Mouse (Mus musculus) olfactory bulb, adult 2 months (tissue): ENCODE measurements at regions not wholly inside any gene's neighbourhood (a gene's known extent, or its start where the extent isn't known, plus 50 kb on each side); places are given as distances from the start of the nearest gene placed in this dataset.

Experiments
- CTCF ChIP-seq: fragments of 200-500 bp; IDR thresholded peaks from 2 replicates; pipeline ENCODE4 v1.5.1; 2012; ENCODE audit warnings: low read depth, mild to moderate bottlenecking, low read length, moderate library complexity; ENCODE audit not compliant: insufficient read depth
- POLR2A ChIP-seq: fragments of 200-500 bp; IDR thresholded peaks from 2 replicates; pipeline ENCODE4 v1.6.1; 2012; ENCODE audit warnings: mild to moderate bottlenecking, low read depth, low read length, moderate library complexity; ENCODE audit not compliant: insufficient read depth

DNA sequence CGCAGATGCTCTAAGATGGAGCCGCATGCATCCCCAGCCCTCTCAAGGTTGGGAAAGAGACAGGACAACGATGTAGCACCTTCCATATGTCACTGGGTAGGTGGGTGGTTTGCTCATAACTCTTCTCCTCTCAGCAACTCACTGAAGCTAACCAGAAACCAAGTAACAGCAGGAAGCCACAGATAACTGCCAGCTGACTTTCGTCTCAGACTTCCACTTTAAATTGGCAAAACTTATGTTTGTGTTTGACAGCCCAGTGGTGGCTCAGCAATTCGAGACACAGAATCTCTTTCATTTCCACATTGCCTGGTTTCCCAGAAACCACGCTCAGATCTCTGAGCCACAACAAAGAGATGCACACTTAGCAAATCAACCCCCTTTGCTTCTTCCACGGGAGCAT, 159.1 kb downstream of the Hlx start:
- no peak for TF ChIP-seq POLR2A
- TF ChIP-seq CTCF: no peak
